Mouse (Mus musculus) cerebellum, postnatal 36 days (tissue): ENCODE data around the gene Sptssa.

Source experiments
- DNase-seq, 2 experiments: peaks; one replicate each; pipeline ENCODE4 v3.0.0; 2021 to 2022; ENCODE audit warnings: mixed read lengths in 2 of 2

The Sptssa gene

DNA sequence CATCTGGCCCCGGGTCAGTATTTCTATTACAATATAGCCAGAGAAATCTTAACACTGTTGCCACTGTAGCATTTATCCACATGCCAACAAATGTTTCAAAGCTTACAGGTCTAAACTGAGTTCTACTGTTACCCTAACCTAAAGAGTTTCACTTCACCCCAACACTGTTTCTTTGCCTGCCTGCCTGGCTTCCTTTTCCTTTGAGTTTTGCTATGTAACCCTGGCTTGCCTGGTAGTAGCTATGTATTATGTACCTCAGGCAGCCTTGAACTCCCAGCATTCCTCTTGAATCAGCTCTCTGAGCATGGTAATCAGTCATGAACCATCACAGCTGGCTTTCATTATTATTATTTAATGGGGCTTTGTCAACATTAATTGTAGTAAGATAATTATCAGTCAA lies 1.6 kb downstream of the Sptssa start:
- DNase-seq, result no peak

DNA sequence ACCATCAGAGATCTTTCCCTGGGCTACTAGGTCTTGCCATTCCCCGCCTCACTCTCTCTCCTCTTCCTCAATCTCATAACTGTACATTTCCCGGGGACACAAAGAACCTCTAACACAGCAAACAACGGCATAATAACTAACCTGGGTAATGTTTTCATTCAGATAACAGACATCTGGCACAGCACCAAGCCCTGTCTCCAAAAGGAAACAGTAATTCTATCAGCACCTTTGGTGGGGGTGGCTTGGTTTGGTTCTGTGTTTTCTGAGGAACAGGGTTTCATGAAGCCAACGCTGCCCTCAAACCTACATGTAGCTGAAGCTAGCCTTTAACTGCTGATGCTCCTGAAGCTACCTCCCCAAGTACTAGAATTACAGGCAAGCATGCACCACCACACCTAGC lies 2.2 kb downstream of the Sptssa start:
- DNase-seq, result no peak

DNA sequence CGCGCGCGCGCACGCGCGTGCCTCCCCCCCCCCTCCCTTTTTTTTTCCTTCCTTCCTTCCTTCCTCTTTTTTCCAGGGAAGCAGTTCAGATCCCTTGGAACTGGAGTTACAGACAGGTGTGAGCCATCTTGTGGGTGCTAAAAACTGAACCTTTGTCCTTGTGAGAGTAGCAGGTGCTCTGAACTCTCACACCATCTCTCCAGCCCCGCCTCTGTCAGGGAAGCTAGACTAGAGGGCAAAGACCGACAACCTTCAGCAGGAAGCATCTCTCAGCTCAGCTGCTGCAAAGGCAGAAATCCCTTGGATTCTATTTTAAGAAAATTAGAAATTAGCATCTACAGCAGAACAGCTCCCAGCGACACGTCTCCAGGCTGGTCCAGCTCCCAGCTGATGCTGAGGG lies 4.0 kb downstream of the Sptssa start:
- DNase-seq, result no peak

DNA sequence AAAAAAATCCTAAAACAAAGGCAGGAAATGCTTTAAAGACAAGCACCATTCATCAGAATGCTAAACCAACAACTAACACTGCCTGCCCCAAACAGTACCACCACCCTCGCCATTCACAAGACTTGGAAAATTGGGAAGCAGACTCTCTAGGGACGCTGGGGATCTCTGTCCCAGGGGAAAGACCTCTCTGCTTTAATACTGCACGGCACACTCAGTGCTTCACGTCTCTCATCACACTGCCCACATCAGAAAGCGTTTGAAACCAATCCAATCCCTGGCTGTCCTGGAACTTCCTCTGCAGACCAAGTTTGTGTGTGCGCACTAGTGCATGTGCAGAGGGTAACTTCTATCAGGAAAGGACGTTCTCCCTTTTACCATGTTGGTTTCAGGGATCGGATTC lies 4.6 kb downstream of the Sptssa start:
- DNase-seq, result no peak

DNA sequence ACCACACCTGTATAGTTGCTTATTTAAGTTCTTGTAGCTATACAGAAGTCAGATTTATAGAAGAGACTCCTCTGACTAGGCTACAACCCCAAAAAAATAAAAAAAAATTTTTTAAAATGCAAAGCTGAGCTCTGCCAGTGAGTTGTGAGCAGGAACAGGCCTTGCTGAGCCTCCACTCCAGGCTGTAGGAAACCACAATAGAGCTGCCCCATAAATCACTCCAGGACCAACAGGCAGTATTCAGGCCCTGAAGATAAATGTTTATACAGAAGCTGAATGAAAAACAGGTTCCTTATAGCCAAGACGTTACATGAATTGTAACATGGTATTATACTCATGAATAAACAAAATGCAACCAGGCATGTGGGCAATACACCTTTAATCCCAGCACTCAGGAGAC lies 5.2 kb downstream of the Sptssa start:
- no peak for DNase-seq

DNA sequence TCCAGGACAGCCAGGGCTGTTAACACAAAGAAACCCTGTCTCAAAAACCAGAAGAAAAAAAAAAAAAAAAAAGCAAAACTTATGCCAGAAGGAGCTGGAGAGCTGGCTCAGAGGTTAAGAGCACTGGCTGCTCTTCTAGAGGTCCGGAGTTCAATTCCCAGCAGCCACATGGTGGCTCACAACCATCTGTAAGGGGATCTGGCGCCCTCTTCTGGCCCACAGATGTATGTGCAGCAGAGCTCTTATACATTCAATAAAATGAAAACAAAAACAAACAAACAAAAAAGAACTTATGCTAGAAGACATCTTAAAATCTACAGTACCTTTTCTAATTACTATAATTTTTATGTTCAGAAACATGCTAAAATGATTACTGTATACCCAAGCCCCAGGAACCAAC lies 11.4 kb downstream of the Sptssa start:
- no peak for DNase-seq

DNA sequence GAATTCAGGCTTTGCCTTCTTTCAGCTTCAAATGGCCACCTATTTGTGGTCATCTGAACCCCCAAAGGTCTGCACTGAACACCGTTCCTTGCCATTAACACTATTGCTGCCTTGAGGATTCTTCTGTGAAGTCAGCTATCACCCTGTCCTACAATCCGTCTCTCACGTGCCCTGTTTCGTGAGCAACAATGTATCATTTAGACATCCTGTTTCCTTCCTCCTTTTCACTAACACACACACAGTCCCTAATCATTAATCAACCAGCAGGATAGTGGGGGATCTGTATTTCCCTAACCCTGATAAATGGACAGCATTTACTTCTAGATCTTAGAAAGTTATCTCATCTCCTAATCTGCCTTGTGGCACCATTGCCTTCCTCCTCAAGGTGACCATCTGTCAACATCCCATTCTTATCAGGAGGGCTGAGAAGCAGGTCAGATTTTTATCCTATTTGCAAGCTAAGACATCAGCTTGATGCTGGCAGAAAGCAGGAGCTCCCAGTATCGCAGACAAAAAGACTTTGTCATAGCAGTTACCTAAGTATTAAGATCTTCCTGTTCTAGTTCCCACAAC lies 13.0 kb downstream of the Sptssa start:
- no peak for DNase-seq

DNA sequence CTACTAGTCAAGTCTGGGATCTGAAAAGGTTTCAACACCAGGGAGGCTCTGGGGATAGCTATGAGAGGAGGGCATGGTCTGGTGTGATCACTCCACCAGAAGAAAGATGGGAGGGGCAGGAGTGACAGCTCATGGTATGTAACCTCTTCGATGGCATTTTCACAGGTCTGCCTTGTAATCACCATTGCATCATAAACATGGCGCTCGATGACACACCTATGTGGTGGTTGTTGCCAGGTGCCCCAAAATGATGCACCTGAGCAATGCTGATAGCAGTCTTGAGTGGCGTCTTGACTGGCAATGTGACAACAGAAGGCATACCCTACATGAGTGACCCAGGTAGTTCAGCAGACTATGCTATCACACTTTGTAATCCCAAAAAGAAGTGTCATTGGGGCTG lies 15.0 kb downstream of the Sptssa start:
- DNase-seq, result no peak

DNA sequence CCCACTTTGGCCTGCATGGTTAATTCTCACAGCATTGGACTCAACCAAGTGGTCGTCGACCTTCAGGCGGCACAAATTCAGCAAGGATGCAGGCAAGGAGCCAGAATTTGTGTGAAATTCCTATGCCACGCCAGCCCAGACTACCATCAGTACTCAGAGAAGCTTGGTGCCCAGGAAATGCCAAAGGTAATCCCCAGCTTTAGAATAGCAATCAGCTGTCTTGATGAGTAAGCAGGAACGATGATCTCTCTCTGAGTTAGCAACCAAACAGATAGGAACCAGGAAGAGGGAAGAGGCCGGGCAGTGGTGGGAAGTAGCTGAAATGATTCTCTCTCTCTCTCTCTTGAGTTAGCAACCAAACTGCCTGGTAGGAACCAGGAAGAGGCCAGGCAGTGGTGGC lies 16.1 kb downstream of the Sptssa start:
- DNase-seq, result no peak

DNA sequence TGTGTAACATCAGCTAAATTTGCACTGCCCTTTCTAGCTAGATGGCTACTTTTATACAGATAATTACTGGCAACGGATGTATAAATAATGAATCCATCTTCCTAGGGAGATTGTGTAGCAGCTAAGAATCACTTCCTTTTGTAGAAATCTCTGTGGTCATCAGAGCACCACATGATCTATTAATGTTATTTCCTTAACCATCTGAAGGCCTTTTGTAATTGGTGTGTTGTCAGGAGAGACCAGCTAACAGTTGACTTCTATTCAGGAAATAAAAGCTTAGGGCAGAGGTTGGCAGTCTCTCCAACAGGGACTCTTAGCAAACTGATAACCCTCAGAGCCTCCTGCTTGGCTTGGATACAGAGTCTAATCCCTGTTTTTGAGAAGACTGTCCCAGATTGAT lies 19.3 kb downstream of the Sptssa start:
- DNase-seq, result no peak

DNA sequence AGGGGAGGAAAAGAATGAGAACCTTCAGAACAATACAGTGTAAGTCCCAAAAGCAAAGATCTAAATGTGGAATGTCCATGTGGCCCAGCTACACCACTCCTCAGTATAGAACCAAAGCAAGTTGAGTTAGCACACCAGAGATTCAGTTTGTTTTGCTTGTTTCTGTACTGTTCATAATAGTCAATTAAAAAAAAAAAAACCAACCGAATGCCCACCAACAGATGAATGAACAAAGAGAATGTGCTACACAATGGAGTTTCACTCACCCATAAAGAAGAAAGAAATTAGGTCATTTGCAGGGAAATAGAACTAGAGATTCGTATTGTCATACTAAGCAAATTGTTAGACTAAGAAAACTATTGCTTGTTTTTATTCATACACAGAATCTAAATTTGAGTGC lies 24.2 kb downstream of the Sptssa start:
- no peak for DNase-seq

DNA sequence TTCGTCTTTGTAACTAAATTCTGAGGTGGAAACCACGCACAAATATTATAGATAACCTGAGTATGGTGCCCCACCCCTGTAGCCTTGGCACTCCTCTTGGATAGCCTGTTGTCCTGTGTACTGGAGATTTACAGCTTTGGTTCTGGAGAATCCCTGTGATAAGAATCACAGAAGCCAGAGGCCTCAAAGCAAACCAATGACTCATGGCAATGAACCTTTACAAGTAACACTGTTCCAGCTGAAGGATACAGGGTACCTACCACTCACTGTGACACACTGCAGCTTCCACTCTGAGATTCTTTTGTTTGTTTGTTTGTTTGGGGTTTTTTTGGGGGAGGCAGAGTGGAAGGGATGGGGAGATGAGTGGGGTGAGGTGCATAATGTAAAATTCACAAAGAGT lies 34.4 kb downstream of the Sptssa start:
- no peak for DNase-seq

DNA sequence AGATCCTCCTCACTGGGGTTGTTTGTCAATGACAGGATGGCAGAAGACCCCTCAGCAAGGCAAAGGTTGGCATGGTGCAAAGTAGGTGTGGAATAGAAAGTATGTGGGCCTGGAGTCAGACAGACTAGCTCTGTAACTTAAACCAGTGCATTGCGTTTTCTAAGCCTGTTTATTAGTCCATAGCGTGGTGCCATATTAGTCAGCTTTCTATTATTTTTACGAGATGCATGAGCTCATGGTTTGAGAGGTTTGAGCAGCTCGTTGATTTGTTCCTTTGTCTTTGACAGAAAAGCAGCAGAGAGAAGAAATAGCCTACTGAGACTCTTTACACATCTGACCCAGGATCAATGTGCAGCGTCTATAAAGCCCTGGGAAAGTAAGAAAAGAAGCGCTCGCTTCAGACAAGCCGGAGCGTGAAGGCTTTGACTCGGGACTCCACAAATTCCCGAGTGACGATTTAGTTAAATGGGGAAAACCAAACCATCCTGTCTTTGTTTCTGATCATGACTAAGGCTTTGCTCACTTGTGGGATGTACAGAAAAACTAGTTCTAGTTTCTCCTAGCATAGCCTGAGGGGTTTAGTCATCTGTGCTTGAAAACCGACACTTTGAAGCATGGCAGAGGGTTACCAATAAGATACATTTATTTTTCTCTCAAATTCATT lies 36.2 kb downstream of the Sptssa start:
- no peak for DNase-seq

DNA sequence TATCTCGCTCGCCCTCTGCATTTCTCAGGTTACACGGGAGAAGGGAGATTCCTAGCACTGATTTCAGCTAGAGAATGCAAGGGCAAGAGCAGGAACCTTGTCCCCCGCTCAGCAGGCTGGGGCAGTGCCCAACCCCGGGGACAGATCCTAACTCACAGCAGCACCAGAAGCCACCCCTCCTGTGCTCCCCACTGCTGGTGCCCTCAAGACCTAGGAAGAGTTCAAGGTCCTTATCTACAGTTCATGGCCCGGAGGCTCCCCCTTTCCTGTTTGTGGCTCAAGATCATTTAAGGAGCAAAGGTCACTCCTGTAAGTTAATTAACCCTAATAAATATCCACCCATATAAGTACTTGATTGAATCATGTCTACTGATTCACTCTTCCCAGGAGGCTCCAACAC lies 47.4 kb downstream of the Sptssa start:
- no peak for DNase-seq

DNA sequence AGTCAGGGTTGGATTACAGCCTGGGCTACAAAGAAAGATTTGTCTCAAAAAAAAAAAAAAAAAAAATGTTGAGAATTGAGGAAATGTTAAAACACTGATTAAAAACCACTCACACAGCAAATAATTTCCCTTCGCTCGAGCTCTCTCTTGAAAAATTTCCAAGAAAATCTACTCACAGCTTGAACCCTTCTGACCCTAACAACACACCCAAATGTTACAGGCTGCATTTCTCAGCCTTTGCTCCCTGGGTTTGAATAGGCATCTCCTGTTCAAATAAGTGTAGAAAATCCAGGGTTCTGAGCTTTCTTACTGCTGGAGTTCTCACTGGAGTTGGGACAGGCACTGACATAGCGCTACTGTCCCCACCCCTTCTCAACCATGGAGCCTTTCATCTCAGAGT lies 51.2 kb downstream of the Sptssa start:
- DNase-seq, result no peak

DNA sequence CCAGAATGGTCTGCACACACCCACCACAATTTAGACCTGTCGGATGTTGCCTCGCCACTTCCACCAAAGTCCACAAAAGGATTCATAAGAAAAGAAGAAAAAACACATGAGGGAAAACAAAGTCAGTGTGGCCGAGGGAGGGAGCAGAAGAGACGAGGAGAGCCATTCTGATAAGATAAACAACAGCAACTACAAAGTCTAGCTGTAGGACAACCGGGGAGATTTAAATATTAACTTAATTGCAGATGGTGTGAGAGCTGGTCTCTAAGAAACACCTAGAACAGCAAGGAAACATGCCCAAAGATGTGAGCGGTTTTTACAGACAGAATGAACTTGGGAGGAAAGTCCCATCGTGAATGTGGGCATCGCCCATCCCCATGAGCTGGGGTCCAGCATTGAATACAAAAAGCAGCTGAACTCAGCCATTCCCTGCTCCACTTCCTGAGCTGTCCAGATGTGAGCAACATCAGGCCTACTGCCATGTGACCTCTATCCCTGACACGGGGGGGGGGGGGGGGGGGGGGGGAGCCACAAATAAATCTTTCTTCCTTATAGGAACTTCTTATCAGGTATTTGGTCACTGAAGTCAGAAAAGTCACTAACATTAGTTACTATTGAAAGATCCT lies 52.7 kb downstream of the Sptssa start:
- no peak for DNase-seq

DNA sequence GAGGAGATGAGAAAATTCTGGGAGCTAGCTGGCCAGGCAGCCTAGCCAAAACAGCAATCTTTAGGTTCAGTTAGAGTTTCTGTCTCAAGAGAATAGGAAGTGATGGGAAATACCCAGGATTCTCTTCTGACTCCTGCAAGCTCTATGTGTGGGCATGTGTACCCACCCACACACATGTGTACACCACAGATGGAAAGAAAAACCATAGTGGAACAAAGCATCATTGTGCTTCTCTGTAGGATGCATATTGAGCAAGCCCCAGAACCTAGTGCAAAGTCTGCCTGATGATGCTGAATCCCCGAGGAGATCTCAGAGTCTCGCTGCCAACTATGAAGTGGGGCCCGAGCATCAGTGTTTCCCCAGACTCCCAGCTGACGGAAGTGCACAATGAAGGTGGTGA lies 55.9 kb downstream of the Sptssa start:
- DNase-seq, result no peak

DNA sequence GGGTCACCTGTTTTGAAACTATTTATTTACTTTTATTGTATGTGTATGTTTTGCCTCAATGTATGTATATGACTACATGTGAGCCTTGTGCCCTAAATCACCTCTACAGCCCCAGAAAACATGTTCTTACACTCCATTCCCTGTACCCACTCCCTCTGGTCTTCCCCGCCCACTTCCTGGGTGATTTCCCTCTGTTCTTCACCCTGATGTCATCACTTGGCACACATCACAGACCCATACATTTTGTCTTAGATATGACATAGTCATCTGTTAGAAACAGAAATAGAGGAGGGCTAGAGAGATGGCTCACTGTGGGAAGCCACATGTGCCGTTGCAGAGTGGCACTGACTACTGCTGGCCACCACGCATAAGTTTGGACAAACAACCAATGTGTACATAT lies 58.0 kb downstream of the Sptssa start:
- DNase-seq, result no peak

DNA sequence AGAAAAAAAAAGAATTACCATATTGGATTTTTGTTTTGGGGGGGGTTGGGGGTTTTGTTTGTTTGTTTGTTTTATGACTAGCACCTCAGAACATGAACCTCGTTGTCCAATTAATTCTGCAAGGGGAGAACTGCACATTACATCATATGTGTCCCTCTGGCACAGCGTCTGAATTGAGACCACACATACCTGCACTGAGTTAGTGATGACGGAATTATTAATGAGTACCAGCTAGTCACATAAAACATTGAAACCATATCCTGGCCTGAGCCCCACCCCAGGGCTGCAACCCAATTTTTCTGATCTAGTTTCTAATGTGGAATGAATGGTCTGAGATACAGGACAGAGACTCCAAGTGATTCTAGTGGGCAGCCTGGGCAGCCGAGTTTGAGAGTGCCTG lies 59.7 kb downstream of the Sptssa start:
- DNase-seq, result no peak
